Mouse (Mus musculus) cerebellum, adult 11 months (tissue): ENCODE measurements around the gene Avpr1b.
A peak's percentile ranks its signal among the peaks of the same experiment; 100 is the strongest.
"Not testable (repeated sequence)": the region's sequence is repeated elsewhere in the genome, so short reads cannot be mapped to it uniquely, and the experiment has no call there.

ENCODE experiments used
- DNase-seq: peaks from one replicate; pipeline ENCODE4 v3.0.0; 2022

Avpr1b gene

GRCm38 (mm10) chr1:131598905-131599304 is at the start of gene Avpr1b:
Gene Avpr1b, plus strand, starts transcription at chr1:131599239.
- DNase-seq = no peak

- DNase-seq = no peak
Measured at GRCm38 (mm10) chr1:131551956-131552355, 47.1 kb upstream of the Avpr1b start.

- no peak for DNase-seq
Measured at GRCm38 (mm10) chr1:131553428-131553827, 45.6 kb upstream of the Avpr1b start.

GRCm38 (mm10) chr1:131555042-131555812 is 43.8 kb upstream of the Avpr1b start:
- peak; percentile 81 for DNase-seq

- no peak for DNase-seq
Measured at GRCm38 (mm10) chr1:131560500-131560899, 38.5 kb upstream of the Avpr1b start.

- no peak for DNase-seq
Measured at GRCm38 (mm10) chr1:131562081-131562480, 37.0 kb upstream of the Avpr1b start.

- DNase-seq = not testable (repeated sequence)
Measured at GRCm38 (mm10) chr1:131566056-131566455, 33.0 kb upstream of the Avpr1b start.

GRCm38 (mm10) chr1:131569721-131570120 is 29.3 kb upstream of the Avpr1b start:
- DNase-seq = no peak

GRCm38 (mm10) chr1:131570391-131570790 is 28.6 kb upstream of the Avpr1b start:
- no peak for DNase-seq

GRCm38 (mm10) chr1:131573721-131574120 is 25.3 kb upstream of the Avpr1b start:
- no peak for DNase-seq

GRCm38 (mm10) chr1:131578943-131579680 is 19.9 kb upstream of the Avpr1b start:
- no peak for DNase-seq

- DNase-seq = no peak
Measured at GRCm38 (mm10) chr1:131580389-131580788, 18.6 kb upstream of the Avpr1b start.

GRCm38 (mm10) chr1:131583598-131583997 is 15.4 kb upstream of the Avpr1b start:
- DNase-seq = no peak

- DNase-seq = no peak
Measured at GRCm38 (mm10) chr1:131586836-131587235, 12.2 kb upstream of the Avpr1b start.

- no peak for DNase-seq
Measured at GRCm38 (mm10) chr1:131600314-131600713, 1.3 kb downstream of the Avpr1b start.

- no peak for DNase-seq
Measured at GRCm38 (mm10) chr1:131606719-131607118, 7.7 kb downstream of the Avpr1b start.

GRCm38 (mm10) chr1:131612556-131613155 is 13.6 kb downstream of the Avpr1b start:
- DNase-seq = no peak

- DNase-seq = peak; percentile 34
Measured at GRCm38 (mm10) chr1:131613361-131614133, 14.5 kb downstream of the Avpr1b start.

- no peak for DNase-seq
Measured at GRCm38 (mm10) chr1:131614641-131615040, 15.6 kb downstream of the Avpr1b start.

- no peak for DNase-seq
Measured at GRCm38 (mm10) chr1:131616131-131616530, 17.1 kb downstream of the Avpr1b start.

- DNase-seq = no peak
Measured at GRCm38 (mm10) chr1:131616546-131617220, 17.6 kb downstream of the Avpr1b start.

GRCm38 (mm10) chr1:131618576-131618975 is 19.5 kb downstream of the Avpr1b start:
- no peak for DNase-seq
